ENCODE assay signal across 11 mouse cellular contexts in the genomic region with DNA sequence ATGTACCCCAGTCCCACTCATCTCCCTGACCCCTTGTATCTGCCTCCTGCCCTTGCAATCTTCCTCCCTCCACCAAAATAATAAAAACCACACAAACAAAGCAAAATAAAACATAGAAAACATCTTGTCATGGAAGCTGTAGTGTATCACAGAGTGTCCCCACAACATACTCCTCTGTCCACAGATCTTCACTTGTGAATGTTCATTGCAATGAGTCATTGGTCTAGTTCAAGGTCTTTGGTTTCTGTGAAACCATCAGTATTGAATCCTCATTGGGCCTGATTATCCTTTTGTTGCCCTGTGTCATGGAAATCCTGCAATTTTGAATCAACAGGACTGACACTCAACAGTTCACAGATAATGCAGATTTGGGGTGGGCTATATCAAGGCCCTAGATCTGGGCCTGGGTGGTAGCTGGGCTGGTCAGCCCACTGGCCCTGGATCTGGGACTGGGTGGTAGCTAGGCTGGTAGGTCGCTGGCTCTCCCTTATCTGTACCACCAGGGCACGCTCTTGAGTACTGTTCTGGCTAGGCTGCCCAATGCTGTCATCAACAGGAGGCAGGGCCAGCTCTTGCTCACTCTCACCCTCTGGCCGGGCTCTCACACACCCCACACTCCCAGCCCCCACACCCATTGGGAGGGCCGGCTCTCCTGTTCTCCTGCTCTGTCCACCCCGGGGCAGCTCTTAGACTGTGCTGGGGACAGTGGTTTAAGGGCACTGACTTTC.
A peak's percentile ranks its signal among the peaks of the same experiment; 100 is the strongest.
DNase-seq lines count a peak whose midpoint lies in the region; ATAC-seq and TF ChIP-seq lines count a peak whose summit lies in the region.
"Had no signal": no experiment of that assay in that cellular context is flagged by ENCODE, and none has a peak within 500 bp of the region (broad histone marks: within the 10 kb centered on the region; RNA-seq: fewer than 3 reads in every experiment).

No protein-coding gene starts in this region.

- TF ChIP-seq CTCF in cerebellum, adult 2 months (IDR thresholded peaks at IDR 0.05; ENCODE audit: borderline replicate concordance, insufficient read depth, low read depth, low read length): no peak

- H3K27ac ChIP-seq in embryonic facial prominence, embryonic 12.5 days: no peak overlapping the region
- no peak overlapping the region for H3K27ac ChIP-seq in cerebellum, adult 2 months (ENCODE audit: insufficient read depth, low read length)
- H3K27ac ChIP-seq: embryonic facial prominence, embryonic 13.5 days had no signal

- intact Hi-C loops in gastrocnemius, postnatal 14 days (cut with DNase I; ENCODE audit: low total_unique reads): no loop called here
- intact Hi-C loops in heart, postnatal 14 days (cut with DNase I): no loop called here

- no peak for TF ChIP-seq POLR2A in cerebellum, adult 2 months (IDR thresholded peaks at IDR 0.05; ENCODE audit: borderline replicate concordance, insufficient read depth, low read length)

- H3K4me1 ChIP-seq in embryonic facial prominence, embryonic 12.5 days: no peaks in the 10 kb centered on the region
- H3K4me1 ChIP-seq in cerebellum, adult 2 months (ENCODE audit: control insufficient read depth, insufficient read depth, low read length): no peaks in the 10 kb centered on the region

- H3K27me3 ChIP-seq in embryonic facial prominence, embryonic 12.5 days: no peaks in the 10 kb centered on the region
- H3K27me3 ChIP-seq in cerebellum, adult 2 months (ENCODE audit: control insufficient read depth, insufficient read depth, low read length): no peaks in the 10 kb centered on the region
- H3K27me3 ChIP-seq: embryonic facial prominence, embryonic 13.5 days had no signal

- 0 out of 2 replicates have a peak, but pooled peaks have one; percentile 15 for ATAC-seq in embryonic facial prominence, embryonic 12.5 days (ENCODE audit: insufficient number of reproducible peaks, insufficient read depth, low FRiP score, low TSS enrichment)

- peak; percentile 8 for DNase-seq in gastrocnemius, postnatal 14 days
- no peak for DNase-seq in gastrocnemius, adult 8-10 months (ENCODE audit: low spot score in 2 of 2)
- DNase-seq in heart, postnatal 14 days: peak; percentile 48 to 65
- DNase-seq in lung, postnatal 25 days (ENCODE audit: low spot score): peak; percentile 33
- DNase-seq in layer of hippocampus, postnatal 10 days (ENCODE audit: low spot score in 2 of 2): no peak
- no peak for DNase-seq in thymus, postnatal 36 days
- no peak for DNase-seq in cerebellum, adult 2 months
- DNase-seq: gastrocnemius, postnatal 36 days; right cerebral cortex, postnatal 25 days had no signal

- H3K4me3 ChIP-seq in embryonic facial prominence, embryonic 12.5 days: no peak overlapping the region
- no peak overlapping the region for H3K4me3 ChIP-seq in cerebellum, adult 2 months (replicated peaks; ENCODE audit: insufficient read depth, low read depth, low read length)
- H3K4me3 ChIP-seq: embryonic facial prominence, embryonic 13.5 days had no signal

- no peaks in the 10 kb centered on the region for H3K9me3 ChIP-seq in embryonic facial prominence, embryonic 12.5 days
- H3K9me3 ChIP-seq: embryonic facial prominence, embryonic 13.5 days had no signal

- H3K4me2 ChIP-seq in embryonic facial prominence, embryonic 12.5 days (replicated peaks): no peak overlapping the region
- H3K4me2 ChIP-seq: embryonic facial prominence, embryonic 13.5 days had no signal

- 76% methylated on average over 5 of the region's 5 CpGs for WGBS in embryonic facial prominence, embryonic 12.5 days
- WGBS in cerebellum, adult 2 months: 76% methylated on average over 5 of the region's 5 CpGs

- no peak overlapping the region for H3K9ac ChIP-seq in embryonic facial prominence, embryonic 12.5 days
- H3K9ac ChIP-seq: embryonic facial prominence, embryonic 13.5 days had no signal

- no peaks in the 10 kb centered on the region for H3K36me3 ChIP-seq in embryonic facial prominence, embryonic 12.5 days

Comparison
In these comparisons a context has a peak if more than half of its experiments do, and no peak if none do; other contexts are left out.
1. DNase-seq: peak in gastrocnemius, postnatal 14 days (single experiment), heart, postnatal 14 days (2 of 2) and lung, postnatal 25 days (single experiment); none in gastrocnemius, adult 8-10 months (0 of 2), layer of hippocampus, postnatal 10 days (0 of 2), thymus, postnatal 36 days (0 of 2) and cerebellum, adult 2 months (0 of 2).